Mouse (Mus musculus): ENCODE results near the gene Tbc1d10c. TPM values are rescaled to one million over a fixed set of nuclear protein-coding genes. Genes with fewer than 3 reads are reported as not detected.

The Tbc1d10c gene
- polyA plus RNA-seq, 1 experiment from 2014 or later: 3.7 TPM

GRCm38 (mm10) chr19:4214771-4215450 is 23.8 kb upstream of the Tbc1d10c start:
- H3K9ac ChIP-seq: peak overlapping the region; percentile 67
- peak overlapping the region; percentile 43 for H3K27ac ChIP-seq
- ATAC-seq (ENCODE audit: low read depth) (0 out of 2 replicates have a peak, but pooled peaks have one; percentile 6), DNase-seq (no peak)
- H3K4me2 ChIP-seq: peak overlapping the region; percentile 74
- peaks cover 100% of the 10 kb centered on the region for H3K27me3 ChIP-seq
- H3K4me3 ChIP-seq (replicated peaks): peak overlapping the region; percentile 61
- no peaks in the 10 kb centered on the region for H3K36me3 ChIP-seq
- peaks cover 54% of the 10 kb centered on the region for H3K4me1 ChIP-seq (replicated peaks)
- H3K9me3 ChIP-seq (replicated peaks): no peaks in the 10 kb centered on the region
- WGBS (ENCODE audit: insufficient replicate concordance): under 1% methylated on average over 48 of the region's 81 CpGs

- Histone ChIP-seq H3K9ac (peak within 1 kb of the TSS; percentile 67), H3K36me3 (no peaks in the 10 kb centered on the region), H3K9me3 (replicated peaks) (no peaks in the 10 kb centered on the region), H3K27me3 (peaks cover 99% of the 10 kb centered on the region), H3K4me1 (replicated peaks) (peaks cover 47% of the 10 kb centered on the region), H3K4me3 (replicated peaks) (peak within 1 kb of the TSS; percentile 61), H3K27ac (peak within 1 kb of the TSS; percentile 43), H3K4me2 (peak within 1 kb of the TSS; percentile 74)
- peak; percentile 16; the same call in 1 of the 2 replicates for ATAC-seq (ENCODE audit: low read depth)
- DNase-seq: no peak
- 1% methylated on average over 43 of the region's 49 CpGs for WGBS (ENCODE audit: insufficient replicate concordance)
Measured at GRCm38 (mm10) chr19:4214071-4214770, 23.1 kb upstream of the Tbc1d10c start, which contains the start of the genes Clcf1 and AC109138.7. Gene Clcf1, plus strand, starts transcription at chr19:4214238. Gene AC109138.7, plus strand, starts transcription at chr19:4214357.

DNA sequence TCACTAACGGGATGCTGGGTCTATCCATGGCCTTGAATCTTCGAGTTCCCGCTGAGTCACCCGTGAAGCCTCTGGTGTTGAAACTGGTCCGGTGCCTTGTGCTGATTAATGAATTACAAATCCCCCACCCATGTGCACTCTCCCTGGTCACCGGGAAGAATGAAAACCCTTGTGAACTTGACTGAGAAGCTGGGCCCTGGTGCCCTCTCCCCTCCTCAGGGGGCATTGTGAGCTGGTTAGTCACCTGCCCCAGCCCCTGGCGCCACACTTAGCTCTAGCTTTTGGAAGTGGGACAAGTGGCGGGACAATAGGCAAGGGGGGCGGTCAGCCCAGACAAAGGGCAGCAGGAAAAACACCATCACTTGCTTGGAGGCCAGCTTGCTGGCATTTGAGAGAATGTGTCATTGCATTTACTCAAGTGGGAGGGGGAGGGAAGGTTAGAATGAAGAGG is 22.5 kb upstream of the Tbc1d10c start:
- Histone ChIP-seq H3K4me1 (replicated peaks) (peaks cover 48% of the 10 kb centered on the region), H3K27me3 (peaks cover 99% of the 10 kb centered on the region), H3K9me3 (replicated peaks) (no peaks in the 10 kb centered on the region), H3K9ac (0 out of 2 replicates have a peak overlapping the region, but pooled peaks have one; percentile 67), H3K27ac (no peak overlapping the region), H3K4me2 (peak overlapping the region; percentile 74), H3K36me3 (no peaks in the 10 kb centered on the region), H3K4me3 (replicated peaks) (peak overlapping the region; percentile 61)
- WGBS (ENCODE audit: insufficient replicate concordance): 4% methylated on average over 9 of the region's 9 CpGs
- DNase-seq (no peak), ATAC-seq (ENCODE audit: low read depth) (no peak)

DNA sequence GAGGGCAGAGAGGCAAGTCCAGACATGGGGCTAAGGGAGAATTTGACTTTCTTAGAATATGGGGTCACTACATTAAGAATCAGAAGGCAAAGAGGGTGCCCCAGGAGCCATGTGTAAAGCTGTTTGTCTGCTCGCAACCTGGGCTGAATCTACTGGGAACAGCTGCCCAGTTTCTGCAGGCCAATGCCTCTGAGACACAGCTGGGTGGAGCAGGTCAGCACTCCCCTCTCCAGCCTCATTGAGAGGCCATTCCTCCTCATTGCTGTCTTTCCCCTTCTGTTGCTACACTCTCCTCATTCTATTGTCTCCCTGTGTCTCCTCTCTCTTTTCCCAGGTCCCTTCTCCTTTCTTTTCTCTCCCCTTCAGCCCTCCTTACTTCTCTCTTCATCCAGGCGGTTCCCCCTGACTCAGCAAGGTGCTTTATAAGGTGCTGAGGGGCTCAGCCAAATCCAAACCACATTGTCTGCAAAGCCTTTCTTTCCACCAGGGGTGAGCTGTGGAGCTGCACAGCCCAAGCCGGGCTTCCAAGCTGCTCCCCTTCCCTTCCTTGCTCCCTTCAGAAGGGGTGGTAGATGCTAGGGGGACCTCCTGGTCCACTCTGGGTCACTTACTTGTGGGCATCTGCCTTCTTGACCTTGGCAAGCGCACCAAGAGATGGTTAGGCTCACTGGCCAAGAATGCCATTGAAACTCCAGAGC is 21.0 kb upstream of the Tbc1d10c start:
- Histone ChIP-seq H3K27ac (no peak overlapping the region), H3K4me1 (replicated peaks) (peaks cover 42% of the 10 kb centered on the region), H3K9me3 (replicated peaks) (no peaks in the 10 kb centered on the region), H3K4me3 (replicated peaks) (no peak overlapping the region), H3K4me2 (no peak overlapping the region), H3K9ac (no peak overlapping the region), H3K36me3 (no peaks in the 10 kb centered on the region), H3K27me3 (peaks cover 95% of the 10 kb centered on the region)
- ATAC-seq (ENCODE audit: low read depth) (no peak), DNase-seq (no peak)
- WGBS (ENCODE audit: insufficient replicate concordance): 28% methylated on average over 4 of the region's 4 CpGs

DNA sequence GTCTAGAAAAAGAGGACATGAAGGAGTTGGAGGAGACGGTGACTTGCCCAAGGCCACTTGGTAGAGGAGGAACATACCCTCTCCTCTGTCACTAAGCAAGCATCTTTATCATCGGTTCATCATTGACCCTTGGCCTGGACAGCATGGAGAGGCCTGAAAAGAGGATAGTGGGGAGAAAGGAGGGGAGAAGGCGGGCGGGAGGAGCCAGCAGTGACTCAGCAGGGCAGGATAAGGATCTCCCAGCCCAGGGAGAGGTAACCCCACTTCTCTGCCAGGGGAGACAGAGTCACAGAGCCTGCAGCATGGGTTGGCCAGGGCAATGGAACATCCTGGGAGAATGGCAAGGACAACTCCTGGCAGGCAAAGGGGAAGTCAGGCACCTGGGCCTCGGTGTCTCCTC is 17.5 kb upstream of the Tbc1d10c start:
- H3K4me3 ChIP-seq (replicated peaks): no peak overlapping the region
- peaks cover 93% of the 10 kb centered on the region for H3K27me3 ChIP-seq
- no peak overlapping the region for H3K27ac ChIP-seq
- H3K9ac ChIP-seq: no peak overlapping the region
- no peak for ATAC-seq (ENCODE audit: low read depth)
- 58% methylated on average over 5 of the region's 5 CpGs for WGBS (ENCODE audit: insufficient replicate concordance)
- DNase-seq: no peak
- no peaks in the 10 kb centered on the region for H3K9me3 ChIP-seq (replicated peaks)
- no peak overlapping the region for H3K4me2 ChIP-seq
- no peaks in the 10 kb centered on the region for H3K36me3 ChIP-seq
- H3K4me1 ChIP-seq (replicated peaks): peaks cover 13% of the 10 kb centered on the region

DNA sequence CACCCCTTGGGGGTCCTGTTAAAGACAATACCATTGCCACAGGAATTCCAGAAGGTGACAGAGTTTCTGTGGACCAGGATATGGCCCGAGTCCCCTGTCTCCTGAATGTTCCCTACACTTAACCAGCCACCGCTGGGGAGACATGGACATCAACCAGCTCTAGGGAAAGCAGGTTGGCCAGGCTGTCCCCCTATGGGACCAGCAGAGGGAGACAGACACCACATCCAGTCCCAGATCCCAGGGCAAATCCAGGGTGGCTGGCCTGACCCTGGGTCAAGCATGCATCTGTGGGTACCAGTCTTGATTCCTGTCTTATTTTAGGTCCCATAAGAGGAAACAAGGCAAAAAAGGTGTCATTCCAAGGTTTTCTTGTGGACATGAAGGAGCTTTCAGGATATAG is 15.9 kb upstream of the Tbc1d10c start:
- WGBS (ENCODE audit: insufficient replicate concordance): 5% methylated on average over 2 of the region's 2 CpGs
- Histone ChIP-seq H3K36me3 (no peaks in the 10 kb centered on the region), H3K9me3 (replicated peaks) (no peaks in the 10 kb centered on the region), H3K27me3 (peaks cover 81% of the 10 kb centered on the region), H3K4me1 (replicated peaks) (peaks cover 18% of the 10 kb centered on the region), H3K27ac (no peak overlapping the region), H3K4me3 (replicated peaks) (no peak overlapping the region), H3K4me2 (no peak overlapping the region), H3K9ac (no peak overlapping the region)
- peak; percentile 50 for DNase-seq
- ATAC-seq (ENCODE audit: low read depth): peak; percentile 52; the same call in 1 of the 2 replicates

- Histone ChIP-seq H3K4me2 (no peak overlapping the region), H3K4me3 (replicated peaks) (no peak overlapping the region), H3K9ac (no peak overlapping the region), H3K36me3 (peaks cover 6% of the 10 kb centered on the region), H3K27ac (no peak overlapping the region), H3K4me1 (replicated peaks) (peaks cover 33% of the 10 kb centered on the region), H3K27me3 (peaks cover 60% of the 10 kb centered on the region), H3K9me3 (replicated peaks) (no peaks in the 10 kb centered on the region)
- DNase-seq (no peak), ATAC-seq (ENCODE audit: low read depth) (no peak)
- 49% methylated on average over 4 of the region's 4 CpGs for WGBS (ENCODE audit: insufficient replicate concordance)
Measured at GRCm38 (mm10) chr19:4204889-4205288, 13.8 kb upstream of the Tbc1d10c start.

- H3K9me3 ChIP-seq (replicated peaks): no peaks in the 10 kb centered on the region
- H3K4me3 ChIP-seq (replicated peaks): no peak overlapping the region
- H3K4me2 ChIP-seq: no peak overlapping the region
- H3K9ac ChIP-seq: no peak overlapping the region
- H3K4me1 ChIP-seq (replicated peaks): peaks cover 44% of the 10 kb centered on the region
- DNase-seq (no peak), ATAC-seq (ENCODE audit: low read depth) (no peak)
- WGBS (ENCODE audit: insufficient replicate concordance): 19% methylated on average over 13 of the region's 13 CpGs
- H3K27ac ChIP-seq: no peak overlapping the region
- H3K36me3 ChIP-seq: peaks cover 16% of the 10 kb centered on the region
- peaks cover 50% of the 10 kb centered on the region for H3K27me3 ChIP-seq
Measured at GRCm38 (mm10) chr19:4203604-4204326, 12.7 kb upstream of the Tbc1d10c start.

DNA sequence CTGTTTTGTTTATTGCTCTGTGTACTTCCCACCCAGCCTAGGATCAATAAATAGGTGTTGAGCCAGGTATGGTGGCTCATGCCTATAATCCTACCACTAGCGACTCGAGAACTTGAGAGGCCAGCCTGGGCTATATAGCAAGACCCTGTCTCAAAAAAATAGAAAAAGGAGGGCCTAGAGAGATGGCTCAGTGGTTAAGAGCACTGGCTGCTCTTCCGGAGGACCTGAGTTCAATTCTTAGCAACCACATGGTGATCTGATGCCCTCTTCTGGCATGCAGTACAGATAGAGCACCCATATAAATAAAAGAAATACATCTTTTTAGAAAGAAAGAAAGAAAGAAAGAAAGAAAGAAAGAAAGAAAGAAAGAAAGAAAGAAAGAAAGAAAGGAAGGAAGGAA is 12.1 kb upstream of the Tbc1d10c start:
- Histone ChIP-seq H3K4me1 (replicated peaks) (peaks cover 40% of the 10 kb centered on the region), H3K36me3 (peaks cover 22% of the 10 kb centered on the region), H3K27ac (0 out of 2 replicates have a peak overlapping the region, but pooled peaks have one; percentile 6), H3K4me2 (no peak overlapping the region), H3K27me3 (peaks cover 45% of the 10 kb centered on the region), H3K4me3 (replicated peaks) (no peak overlapping the region), H3K9me3 (replicated peaks) (no peaks in the 10 kb centered on the region), H3K9ac (no peak overlapping the region)
- ATAC-seq (ENCODE audit: low read depth): no peak
- no peak for DNase-seq
- WGBS (ENCODE audit: insufficient replicate concordance): 39% methylated on average over 3 of the region's 3 CpGs

DNA sequence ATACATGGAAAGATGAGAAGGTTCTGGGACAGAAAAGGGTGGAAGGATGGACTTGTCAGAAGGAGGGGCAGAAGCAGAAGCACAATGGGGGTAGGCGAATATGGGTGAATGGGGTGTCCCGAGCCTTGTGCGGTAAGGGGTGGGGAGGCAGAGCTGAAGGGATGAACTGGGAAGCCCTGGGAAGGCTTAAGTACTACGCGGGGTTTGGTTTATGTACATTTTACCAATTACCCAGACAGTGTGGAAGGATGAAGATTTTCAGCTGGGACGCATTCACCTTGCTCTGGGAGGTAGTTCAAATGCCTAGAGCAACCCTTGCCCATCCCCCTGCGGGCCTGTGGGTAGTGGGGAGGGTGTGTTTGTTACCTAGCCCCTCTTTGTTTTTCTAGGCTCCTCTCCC is 11.1 kb upstream of the Tbc1d10c start:
- peaks cover 49% of the 10 kb centered on the region for H3K4me1 ChIP-seq (replicated peaks)

More for the DNA sequence above, 11.1 kb upstream of the Tbc1d10c start:
- ATAC-seq (ENCODE audit: low read depth): no peak
- Histone ChIP-seq H3K27ac (peak overlapping the region; percentile 60; the same call in 1 of the 2 replicates), H3K4me2 (peak overlapping the region; percentile 89), H3K9me3 (replicated peaks) (no peaks in the 10 kb centered on the region), H3K4me3 (replicated peaks) (peak overlapping the region; percentile 76), H3K9ac (peak overlapping the region; percentile 72), H3K36me3 (peaks cover 32% of the 10 kb centered on the region), H3K27me3 (peaks cover 38% of the 10 kb centered on the region)
- 39% methylated on average over 7 of the region's 7 CpGs for WGBS (ENCODE audit: insufficient replicate concordance)
- no peak for DNase-seq
